Mouse (Mus musculus) ES-E14 (cell line): ENCODE results near the gene Zfp524.

Experiments
- CHD2 ChIP-seq: IDR thresholded peaks from 2 replicates; pipeline ENCODE4 v1.6.1; 2014; ENCODE audit warnings: mild to moderate bottlenecking, low read depth, low read length, inconsistent platforms
- HCFC1 ChIP-seq: IDR thresholded peaks from 2 replicates; pipeline ENCODE4 v1.6.1; 2012; ENCODE audit warnings: low read length, inconsistent platforms, borderline replicate concordance; ENCODE audit not compliant: insufficient read depth
- MAFK ChIP-seq: IDR thresholded peaks from 2 replicates; pipeline ENCODE4 v1.6.1; 2014; ENCODE audit warnings: mild to moderate bottlenecking, low read depth, low read length, inconsistent platforms; ENCODE audit not compliant: insufficient read depth
- ZC3H11A ChIP-seq: IDR thresholded peaks from 2 replicates; pipeline ENCODE4 v1.6.1; 2012; ENCODE audit warnings: low read depth, mild to moderate bottlenecking, inconsistent platforms, low read length, borderline replicate concordance
- ZNF384 ChIP-seq: IDR thresholded peaks from 2 replicates; pipeline ENCODE4 v1.6.1; 2012; ENCODE audit warnings: low read depth, low read length, inconsistent platforms

DNA sequence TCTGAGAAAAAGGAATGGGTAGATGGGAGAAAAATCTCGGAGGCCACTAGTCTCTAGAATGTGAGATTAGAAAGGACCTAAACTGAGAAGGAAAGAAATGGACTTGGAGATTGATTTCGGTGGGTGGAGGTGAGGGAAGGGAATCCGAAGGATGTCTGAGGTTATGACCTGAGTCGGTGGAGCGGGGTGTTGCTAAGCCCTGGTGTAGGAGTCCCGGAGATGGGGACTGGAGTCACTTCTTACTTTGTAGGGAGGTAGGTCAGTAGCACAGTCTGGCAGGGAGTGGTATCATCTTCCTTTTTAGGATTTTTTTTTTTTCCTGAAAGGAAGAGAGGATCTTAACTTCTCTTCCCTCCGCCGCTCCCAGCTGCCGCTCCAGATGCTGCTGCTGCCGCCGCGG is 38.2 kb downstream of the Zfp524 start:
- TF ChIP-seq MAFK (no peak), CHD2 (no peak), ZNF384 (no peak), HCFC1 (no peak), ZC3H11A (no peak)
